In the genomic region with DNA sequence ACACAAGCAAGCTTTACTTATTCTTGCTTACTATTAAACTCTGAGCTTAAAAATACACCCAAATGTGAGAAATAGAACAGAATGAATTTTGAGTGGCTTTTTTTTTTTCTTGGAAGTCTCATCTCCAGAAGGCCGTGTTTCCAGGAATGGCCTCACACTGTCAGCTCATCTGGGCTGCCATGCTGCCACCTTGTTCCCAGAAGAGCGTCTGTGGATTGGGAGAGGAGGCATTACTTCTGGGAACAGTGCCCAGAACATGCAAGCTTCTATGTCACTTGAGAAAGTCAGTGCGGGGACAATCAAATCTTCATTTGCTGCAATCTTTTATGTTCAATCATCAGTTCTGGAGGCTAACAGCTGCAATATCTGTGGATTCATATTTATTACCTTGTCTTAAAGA, we compare ENCODE assay signal across 11 mouse cellular contexts.
A peak's percentile ranks its signal among the peaks of the same experiment; 100 is the strongest.
DNase-seq lines count a peak whose midpoint lies in the region; ATAC-seq lines count a peak whose summit lies in the region.
"Had no signal": no experiment of that assay in that cellular context is flagged by ENCODE, and none has a peak within 500 bp of the region (broad histone marks: within the 10 kb centered on the region; RNA-seq: fewer than 3 reads in every experiment).

No protein-coding gene starts in this region.

- no peak for DNase-seq in frontal cortex, postnatal 25 days (ENCODE audit: low spot score in 2 of 2)
- peak; percentile 10 for DNase-seq in brain, embryonic 18.5 days (ENCODE audit: low read depth, low spot score)
- DNase-seq in layer of hippocampus, postnatal 14 days (ENCODE audit: low spot score in 2 of 2) = peak; percentile 4 to 18
- peak; percentile 27 for DNase-seq in right cerebral cortex, postnatal 14 days
- no peak for DNase-seq in ovary, adult 18-20 months (ENCODE audit: low spot score)
- DNase-seq: cerebellum, adult 9-10 months; kidney, adult 18-20 months; kidney, postnatal 4 days; liver, postnatal 0 days had no signal

- ATAC-seq in frontal cortex, adult (ENCODE audit: low TSS enrichment) = peak; percentile 98
- no peak for ATAC-seq in CD4-positive, CD25-positive, alpha-beta regulatory T cell, adult 4 months
- ATAC-seq: liver, postnatal 0 days had no signal

Comparison
In these comparisons a context has a peak if more than half of its experiments do, and no peak if none do; other contexts are left out.
1. DNase-seq: peak in brain, embryonic 18.5 days (single experiment), layer of hippocampus, postnatal 14 days (2 of 2) and right cerebral cortex, postnatal 14 days (single experiment); none in frontal cortex, postnatal 25 days (0 of 2) and ovary, adult 18-20 months (single experiment).